Mouse (Mus musculus) stomach, postnatal 0 days (tissue): ENCODE results near the gene Uevld.

Experiments
- CTCF ChIP-seq: IDR thresholded peaks from 2 replicates; pipeline ENCODE4 v1.5.1; 2016; ENCODE audit warnings: antibody characterized with exemption, low read depth, mild to moderate bottlenecking, moderate library complexity
- EP300 ChIP-seq: optimal IDR thresholded peaks from 2 replicates; pipeline ENCODE3; 2016; ENCODE audit warnings: antibody characterized with exemption

- TF ChIP-seq EP300 (no peak), CTCF (no peak)
Observed at GRCm38 (mm10) chr7:46895511-46895910, 62.8 kb downstream of the Uevld start.
